21 mouse cellular contexts compared by ENCODE assay signal in genomic region chr4:130540831-130541230, GRCm38 (mm10). TPM values are rescaled to one million over a fixed set of nuclear protein-coding genes. Genes with fewer than 3 reads are reported as not detected.
DNase-seq lines count a peak whose midpoint lies in the region; ATAC-seq and TF ChIP-seq lines count a peak whose summit lies in the region.
"Had no signal": no experiment of that assay in that cellular context is flagged by ENCODE, and none has a peak within 500 bp of the region (broad histone marks: within the 10 kb centered on the region; RNA-seq: fewer than 3 reads in every experiment).

No protein-coding gene starts in this region.

- 93% methylated on average over 4 of the region's 4 CpGs for WGBS in hindbrain, embryonic 11.5 days
- 93% methylated on average over 4 of the region's 4 CpGs for WGBS in hindbrain, embryonic 16.5 days
- 75% methylated on average over 4 of the region's 4 CpGs for WGBS in stomach, postnatal 0 days

- H3K9me3 ChIP-seq in hindbrain, embryonic 11.5 days (ENCODE audit: control insufficient read depth, low read length): no peaks in the 10 kb centered on the region
- no peaks in the 10 kb centered on the region for H3K9me3 ChIP-seq in hindbrain, embryonic 16.5 days (ENCODE audit: control insufficient read depth, low read length)
- H3K9me3 ChIP-seq in stomach, postnatal 0 days (ENCODE audit: control insufficient read depth, low read length): no peaks in the 10 kb centered on the region
- H3K9me3 ChIP-seq: forebrain, embryonic 13.5 days; forebrain, embryonic 15.5 days had no signal

- H3K27ac ChIP-seq in hindbrain, embryonic 11.5 days (ENCODE audit: low read depth, low read length): peak overlapping the region; percentile 17; the same call in 1 of the 2 replicates
- H3K27ac ChIP-seq in hindbrain, embryonic 16.5 days (ENCODE audit: low read depth, low read length): no peak overlapping the region
- H3K27ac ChIP-seq in stomach, postnatal 0 days (replicated peaks): no peak overlapping the region
- H3K27ac ChIP-seq: embryonic facial prominence, embryonic 10.5 days; embryonic facial prominence, embryonic 12.5 days; forebrain, embryonic 13.5 days; forebrain, embryonic 15.5 days had no signal

- H3K4me2 ChIP-seq in hindbrain, embryonic 11.5 days (replicated peaks; ENCODE audit: low read depth, low read length): no peak overlapping the region
- no peak overlapping the region for H3K4me2 ChIP-seq in hindbrain, embryonic 16.5 days (ENCODE audit: low read length)
- no peak overlapping the region for H3K4me2 ChIP-seq in stomach, postnatal 0 days (replicated peaks; ENCODE audit: low read depth)
- H3K4me2 ChIP-seq: embryonic facial prominence, embryonic 12.5 days; forebrain, embryonic 13.5 days; forebrain, embryonic 15.5 days had no signal

- peak; percentile 60 for DNase-seq in cerebellum, adult 11-12 months
- DNase-seq in cerebellum, adult 8-10 months: no peak
- DNase-seq in cerebellum, adult 9-10 months: peak; percentile 64
- DNase-seq in cerebellum, adult 11 months: no peak
- DNase-seq in hindbrain, embryonic 11.5 days (ENCODE audit: low spot score): no peak
- DNase-seq in stomach, postnatal 0 days (ENCODE audit: low spot score): no peak
- DNase-seq: adrenal gland, adult 8-10 months; adrenal gland, postnatal 14 days; adrenal gland, postnatal 36 days; B cell, adult 2 months; forebrain, postnatal 0 days had no signal

- no peak overlapping the region for H3K4me3 ChIP-seq in hindbrain, embryonic 11.5 days (ENCODE audit: low read depth, low read length)
- no peak overlapping the region for H3K4me3 ChIP-seq in hindbrain, embryonic 16.5 days (ENCODE audit: low read length)
- no peak overlapping the region for H3K4me3 ChIP-seq in stomach, postnatal 0 days (ENCODE audit: low read depth, low read length)
- H3K4me3 ChIP-seq: embryonic facial prominence, embryonic 10.5 days; embryonic facial prominence, embryonic 12.5 days; forebrain, embryonic 13.5 days; forebrain, embryonic 15.5 days had no signal

- TF ChIP-seq EP300 in stomach, postnatal 0 days (optimal IDR thresholded peaks at IDR 0.05): no peak

- H3K9ac ChIP-seq in hindbrain, embryonic 11.5 days (ENCODE audit: low read depth, low read length): no peak overlapping the region
- H3K9ac ChIP-seq in hindbrain, embryonic 16.5 days (ENCODE audit: low read depth, low read length): no peak overlapping the region
- no peak overlapping the region for H3K9ac ChIP-seq in stomach, postnatal 0 days (ENCODE audit: low read length)
- H3K9ac ChIP-seq: embryonic facial prominence, embryonic 12.5 days; forebrain, embryonic 13.5 days; forebrain, embryonic 15.5 days; forebrain, postnatal 0 days had no signal

- H3K27me3 ChIP-seq in hindbrain, embryonic 11.5 days (ENCODE audit: control insufficient read depth, insufficient read depth, low read length): no peaks in the 10 kb centered on the region
- no peaks in the 10 kb centered on the region for H3K27me3 ChIP-seq in hindbrain, embryonic 16.5 days (replicated peaks; ENCODE audit: control insufficient read depth, insufficient read depth, low read length)
- H3K27me3 ChIP-seq in stomach, postnatal 0 days (ENCODE audit: control insufficient read depth, insufficient read depth, low read length): no peaks in the 10 kb centered on the region
- H3K27me3 ChIP-seq: CH12.LX; embryonic facial prominence, embryonic 12.5 days; forebrain, embryonic 13.5 days; forebrain, embryonic 15.5 days; Patski had no signal

- H3K4me1 ChIP-seq in hindbrain, embryonic 11.5 days (replicated peaks; ENCODE audit: control insufficient read depth, insufficient read depth, low read length): peaks cover 10% of the 10 kb centered on the region
- peaks cover 21% of the 10 kb centered on the region for H3K4me1 ChIP-seq in hindbrain, embryonic 16.5 days (ENCODE audit: control insufficient read depth, insufficient read depth, low read depth, low read length)
- H3K4me1 ChIP-seq in stomach, postnatal 0 days (replicated peaks; ENCODE audit: control insufficient read depth, insufficient read depth): no peaks in the 10 kb centered on the region

- TF ChIP-seq CTCF in stomach, postnatal 0 days (IDR thresholded peaks at IDR 0.05; ENCODE audit: low read depth): no peak

- ATAC-seq in hindbrain, embryonic 11.5 days (ENCODE audit: low FRiP score): no peak
- ATAC-seq in hindbrain, embryonic 16.5 days: no peak
- 0 out of 2 replicates have a peak, but pooled peaks have one; percentile 30 for ATAC-seq in stomach, postnatal 0 days (ENCODE audit: low FRiP score, low TSS enrichment)
- ATAC-seq: activated CD4-positive, CD25-positive, alpha-beta regulatory T cell, adult 4 months; CD4-positive, CD25-positive, alpha-beta regulatory T cell, adult 4 months; forebrain, embryonic 13.5 days; forebrain, embryonic 15.5 days; forebrain, postnatal 0 days; Patski had no signal

- H3K36me3 ChIP-seq in hindbrain, embryonic 11.5 days (ENCODE audit: control insufficient read depth, insufficient read depth, low read length): 0 out of 2 replicates have a peak, but pooled peaks cover 2% of the 10 kb centered on the region
- H3K36me3 ChIP-seq in hindbrain, embryonic 16.5 days (ENCODE audit: control insufficient read depth, insufficient read depth, low read length): peaks cover 2% of the 10 kb centered on the region; the same call in 1 of the 2 replicates
- H3K36me3 ChIP-seq in stomach, postnatal 0 days (ENCODE audit: control insufficient read depth, insufficient read depth, low read length): no peaks in the 10 kb centered on the region
- H3K36me3 ChIP-seq: G1E had no signal

RNA-seq across cellular contexts. Expression of gene Nkain1, which starts 33.1 kb away (rescaled TPM):
- 21.6 and 27.4 TPM in 2 replicates for polyA plus RNA-seq in hindbrain, embryonic 11.5 days (2014; fragmentation: Nextera tagmentation; extraction: Ambion mirVana)
- 2.4 and 6.6 TPM in 2 replicates for polyA plus RNA-seq in hindbrain, embryonic 16.5 days (2015; fragmentation: Nextera tagmentation; extraction: Ambion mirVana)
- polyA plus RNA-seq in stomach, postnatal 0 days (2015; fragmentation: Nextera tagmentation; extraction: Ambion mirVana): 0.18 and 0.24 TPM in 2 replicates
- polyA plus RNA-seq: activated CD4-positive, CD25-positive, alpha-beta regulatory T cell, adult 4 months; CD4-positive, CD25-positive, alpha-beta regulatory T cell, adult 4 months; G1E had no signal

Comparison
In these comparisons a context has a peak if more than half of its experiments do, and no peak if none do; other contexts are left out.
1. DNase-seq: peak in cerebellum, adult 11-12 months (single experiment) and cerebellum, adult 9-10 months (single experiment); none in cerebellum, adult 8-10 months (single experiment), cerebellum, adult 11 months (single experiment), hindbrain, embryonic 11.5 days (single experiment) and stomach, postnatal 0 days (single experiment).